Mouse (Mus musculus): ENCODE results near the gene Gda.

Gene Gda

GRCm38 (mm10) chr19:21457461-21457860, 15.8 kb downstream of the Gda start:
- DNase-seq (ENCODE audit: low read depth, low spot score) = no peak

GRCm38 (mm10) chr19:21441787-21442186, 31.5 kb downstream of the Gda start:
- no peak for DNase-seq (ENCODE audit: low read depth, low spot score)

DNA sequence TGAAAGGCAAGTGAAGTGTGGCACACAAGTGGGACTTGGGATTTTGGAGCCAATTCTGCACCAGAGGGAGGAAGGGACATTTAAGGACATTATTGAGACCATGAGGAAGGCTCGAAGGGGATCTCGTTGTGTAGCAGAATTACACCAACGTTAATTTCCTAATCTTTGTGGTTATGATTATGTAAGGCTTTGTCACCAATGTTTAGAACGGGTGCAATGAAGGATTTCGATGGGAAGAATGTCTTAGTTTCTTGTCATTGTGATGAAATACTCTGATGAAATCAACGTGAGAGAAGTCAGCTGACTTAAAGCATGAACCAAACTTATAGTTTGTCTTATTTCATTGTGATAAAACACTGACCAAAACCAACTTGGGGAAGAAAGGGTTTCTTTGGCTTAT, 32.4 kb downstream of the Gda start:
- no peak for DNase-seq (ENCODE audit: low read depth, low spot score)

GRCm38 (mm10) chr19:21439141-21439737, 34.0 kb downstream of the Gda start:
- DNase-seq (ENCODE audit: low read depth, low spot score) = no peak

GRCm38 (mm10) chr19:21436566-21436965, 36.7 kb downstream of the Gda start:
- no peak for DNase-seq (ENCODE audit: low read depth, low spot score)

GRCm38 (mm10) chr19:21433348-21433747, 39.9 kb downstream of the Gda start:
- DNase-seq (ENCODE audit: low read depth, low spot score) = no peak

DNA sequence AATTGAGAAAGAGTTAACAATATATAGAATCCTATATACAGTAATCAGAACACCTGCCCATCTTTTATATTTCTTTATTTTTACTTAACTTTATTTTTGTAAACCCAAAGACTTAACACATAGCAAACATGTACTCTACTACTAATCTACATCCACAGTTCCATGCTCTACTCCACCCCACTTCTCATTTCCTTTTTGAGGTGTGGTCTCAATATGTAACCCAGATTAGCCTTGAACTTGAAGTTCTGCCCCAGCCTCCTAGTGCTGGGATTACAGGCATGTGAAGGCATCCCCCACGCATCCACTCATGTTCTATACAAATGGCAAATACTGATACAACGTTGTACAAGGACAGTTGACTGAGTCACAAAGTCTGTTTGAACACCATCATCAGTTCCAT, 40.4 kb downstream of the Gda start:
- no peak for DNase-seq (ENCODE audit: low read depth, low spot score)

GRCm38 (mm10) chr19:21432286-21432685, 41.0 kb downstream of the Gda start:
- DNase-seq (ENCODE audit: low read depth, low spot score) = no peak

- no peak for DNase-seq (ENCODE audit: low read depth, low spot score)
Observed at GRCm38 (mm10) chr19:21425391-21425790, 47.9 kb downstream of the Gda start.

- DNase-seq (ENCODE audit: low read depth, low spot score) = no peak
Observed at GRCm38 (mm10) chr19:21423731-21424130, 49.5 kb downstream of the Gda start.

DNA sequence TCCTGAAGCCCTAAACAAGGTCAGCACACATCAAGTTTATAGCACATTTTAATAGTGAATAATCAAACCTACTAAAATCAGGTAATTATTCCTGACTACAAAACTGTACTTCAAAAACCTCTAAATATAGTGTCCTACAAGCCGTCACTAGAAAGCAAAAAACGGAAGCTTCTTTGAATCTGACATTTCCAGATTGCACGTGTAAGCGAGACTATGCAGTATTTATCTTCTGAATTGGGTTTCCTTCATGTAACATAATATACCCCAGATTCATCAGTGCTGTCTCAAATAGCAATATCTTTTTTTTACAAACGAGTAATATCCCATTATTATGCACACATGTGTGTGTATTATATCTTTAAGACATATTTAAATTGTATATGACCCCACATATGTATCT, 54.8 kb downstream of the Gda start:
- no peak for DNase-seq (ENCODE audit: low read depth, low spot score)

- DNase-seq (ENCODE audit: low read depth, low spot score) = no peak
Observed at GRCm38 (mm10) chr19:21415377-21415776, 57.9 kb downstream of the Gda start.

DNA sequence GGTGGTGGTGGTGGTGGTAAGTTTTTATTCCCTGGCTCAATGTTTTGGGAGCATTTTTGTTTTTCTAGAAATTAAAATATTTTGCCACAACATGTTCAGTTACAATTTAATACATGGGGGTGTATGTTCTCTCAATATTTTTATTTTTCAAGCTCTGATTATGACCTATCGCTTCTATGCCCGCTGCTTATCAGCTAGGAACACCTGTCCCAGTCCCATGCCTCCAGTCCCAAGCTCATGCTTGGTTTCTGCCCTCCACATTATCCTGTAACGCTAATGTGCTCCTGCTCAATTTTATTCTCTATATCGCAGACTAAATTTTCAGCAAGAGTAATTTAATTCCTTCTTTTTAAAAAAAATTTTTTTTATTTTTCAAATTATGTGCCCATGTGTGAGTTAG, 64.1 kb downstream of the Gda start:
- no peak for DNase-seq (ENCODE audit: low read depth, low spot score)

- no peak for DNase-seq (ENCODE audit: low read depth, low spot score)
Observed at GRCm38 (mm10) chr19:21407363-21407762, 65.9 kb downstream of the Gda start.

DNA sequence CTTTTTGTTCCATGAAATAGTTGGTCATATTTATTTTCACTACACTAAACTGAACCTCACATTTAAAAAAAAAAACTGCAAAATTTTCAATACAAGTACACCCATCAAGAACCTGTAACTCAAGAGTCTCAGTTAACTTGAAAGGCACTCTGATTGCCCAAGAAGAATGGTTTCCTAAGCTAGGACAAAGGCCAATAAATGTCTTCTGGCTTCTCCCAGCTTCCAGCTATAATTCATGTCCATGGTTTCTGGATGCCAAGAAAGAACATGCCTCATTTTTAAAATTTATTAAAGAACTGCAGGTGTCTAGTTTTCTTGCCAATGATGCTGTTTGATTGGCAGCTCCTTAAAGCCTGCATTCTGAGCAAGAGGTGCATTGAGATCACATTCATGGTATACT, 75.3 kb downstream of the Gda start:
- DNase-seq (ENCODE audit: low read depth, low spot score) = no peak

- DNase-seq (ENCODE audit: low read depth, low spot score) = no peak
Observed at GRCm38 (mm10) chr19:21396364-21396763, 76.9 kb downstream of the Gda start.

GRCm38 (mm10) chr19:21390904-21391303, 82.3 kb downstream of the Gda start:
- no peak for DNase-seq (ENCODE audit: low read depth, low spot score)

DNA sequence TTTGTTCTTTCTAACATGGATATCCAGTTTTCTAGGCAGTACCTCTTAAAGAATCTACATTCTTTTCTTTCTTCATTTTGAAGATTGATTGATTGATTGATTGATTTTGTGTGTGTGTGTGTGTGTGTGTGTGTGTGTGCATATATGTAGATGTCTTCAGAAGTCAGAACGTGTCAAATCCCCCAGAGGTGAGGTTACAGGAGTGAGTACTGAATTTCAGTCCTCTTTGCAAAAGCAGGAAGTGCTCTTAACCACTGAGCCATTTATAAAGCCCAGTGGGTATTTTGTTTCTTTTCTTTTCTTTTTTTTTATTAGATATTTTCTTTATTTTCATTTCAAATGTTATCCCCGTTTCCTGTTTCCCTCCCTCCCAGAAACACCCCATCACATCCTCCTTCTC, 86.4 kb downstream of the Gda start:
- DNase-seq (ENCODE audit: low read depth, low spot score) = no peak

DNA sequence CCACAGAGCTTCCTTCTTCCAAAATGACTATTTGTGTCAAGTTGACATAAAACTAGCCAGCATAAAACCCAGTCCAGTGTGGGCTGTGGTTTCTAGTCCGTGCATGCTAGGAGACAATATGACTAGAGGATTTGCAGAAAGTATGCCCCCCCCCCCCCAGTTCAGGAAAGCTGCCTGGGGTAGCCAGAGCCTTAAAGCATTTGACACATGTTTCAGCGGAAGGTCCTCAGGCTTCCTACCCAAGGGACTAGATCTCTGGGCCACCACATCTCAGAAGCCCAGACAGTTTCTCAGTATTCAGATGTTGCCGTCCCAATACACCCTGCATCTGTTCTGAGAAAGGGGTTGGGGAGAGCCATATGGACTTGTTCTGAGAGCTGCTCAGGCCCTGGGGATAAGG, 89.0 kb downstream of the Gda start:
- DNase-seq (ENCODE audit: low read depth, low spot score) = no peak

GRCm38 (mm10) chr19:21383491-21384226, 89.6 kb downstream of the Gda start:
- no peak for DNase-seq (ENCODE audit: low read depth, low spot score)

DNA sequence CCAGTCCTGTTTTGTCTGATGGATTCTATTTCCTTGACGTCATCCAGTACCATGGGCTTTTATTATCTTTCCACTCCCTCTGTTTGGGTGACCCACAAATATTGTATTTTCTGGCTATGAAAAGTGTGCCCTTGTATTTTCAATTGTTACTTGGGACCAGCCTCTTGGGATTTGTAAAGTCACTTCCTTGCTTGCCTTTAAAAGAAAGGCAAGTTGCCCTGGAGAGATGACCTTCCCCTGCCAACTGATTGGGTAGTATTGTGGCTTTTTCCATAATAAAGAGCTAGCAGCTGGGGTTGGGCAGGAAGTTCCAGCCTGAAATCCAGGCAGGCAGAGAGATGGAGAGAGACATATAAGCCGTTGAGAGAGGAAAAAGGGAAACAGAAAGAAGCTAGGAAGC, 91.5 kb downstream of the Gda start:
- DNase-seq (ENCODE audit: low read depth, low spot score) = peak; percentile 37

DNA sequence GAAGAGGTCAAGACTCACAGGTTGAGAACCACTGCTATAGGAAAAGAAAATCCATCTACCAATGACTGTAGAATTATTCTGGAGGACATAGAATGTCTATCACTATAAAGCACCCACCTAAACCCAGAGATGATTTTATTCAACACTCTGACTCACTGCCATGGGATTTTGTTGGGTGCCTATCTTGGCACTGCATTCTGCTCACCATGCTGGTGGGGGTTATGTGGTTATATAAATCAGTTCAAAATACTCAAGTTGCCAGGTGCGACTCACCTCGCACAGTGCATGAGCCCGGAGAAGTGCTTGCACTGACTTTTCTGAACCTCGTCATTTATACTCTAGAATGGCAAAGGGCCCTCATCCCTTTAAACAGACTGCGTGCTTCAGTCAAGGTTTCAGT, 94.0 kb downstream of the Gda start:
- DNase-seq (ENCODE audit: low read depth, low spot score) = no peak

DNA sequence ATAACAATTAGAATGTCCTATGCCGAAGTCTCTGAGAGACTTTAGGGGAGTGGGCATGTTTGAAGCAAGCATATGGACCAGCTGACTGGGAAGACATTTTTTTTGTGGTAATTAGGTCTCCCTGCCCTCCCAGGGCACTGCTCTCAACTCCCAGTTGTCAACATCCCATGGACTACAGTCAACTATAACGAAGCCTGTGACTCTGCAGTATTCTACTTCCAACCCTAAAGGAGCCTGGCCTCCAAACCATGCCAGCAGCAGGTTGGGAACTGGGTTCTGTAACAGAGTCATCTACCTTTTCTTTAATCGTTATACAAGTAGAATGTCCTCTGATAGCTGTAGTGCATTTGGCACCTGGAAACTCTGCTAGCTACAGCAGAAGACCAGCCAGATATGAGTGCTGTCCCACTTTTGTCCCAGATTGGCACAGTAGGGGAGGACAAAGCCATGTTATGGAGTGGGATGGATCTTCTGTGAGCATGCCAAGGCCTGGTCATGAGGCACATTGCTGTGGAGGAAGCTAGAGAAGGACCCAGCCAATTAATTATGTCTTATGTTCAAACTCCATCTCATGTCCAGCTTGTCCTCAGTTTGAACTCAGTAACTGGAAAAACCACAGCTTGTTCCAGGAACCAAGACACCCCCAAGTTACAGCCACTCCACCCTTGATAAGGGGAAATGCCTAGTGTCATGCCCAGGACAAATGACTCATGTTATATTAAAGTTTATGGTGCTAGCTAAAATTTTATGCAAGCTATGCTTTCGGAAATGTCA, 96.6 kb downstream of the Gda start:
- no peak for DNase-seq (ENCODE audit: low read depth, low spot score)
